Mouse (Mus musculus): ENCODE results near the gene Rnf8. TPM values are rescaled to one million over a fixed set of nuclear protein-coding genes. Genes with fewer than 3 reads are reported as not detected.

The Rnf8 gene
- polyA plus RNA-seq, 1 experiment from 2014 or later, result 80.2 TPM

DNA sequence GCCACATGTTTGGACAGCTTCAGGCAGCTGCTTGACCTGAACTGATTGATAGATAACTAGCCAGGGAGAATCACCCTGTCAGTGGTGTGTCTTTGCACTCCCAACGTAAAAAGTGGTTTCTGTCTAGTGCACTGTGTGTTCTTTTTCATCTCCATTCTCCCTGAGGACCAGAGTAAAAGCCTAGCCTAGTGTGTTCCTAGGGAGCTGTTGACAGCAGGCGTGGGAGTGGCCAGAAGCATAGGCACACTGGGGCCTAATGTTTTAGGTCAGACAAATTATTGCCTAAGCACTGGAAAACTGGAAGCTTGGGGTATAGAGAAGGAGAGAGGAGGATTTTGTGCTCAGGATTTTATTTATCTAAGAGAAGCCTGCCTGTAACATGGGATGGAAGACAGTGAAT lies 68.5 kb downstream of the Rnf8 start:
- Histone ChIP-seq H3K9ac (no peak overlapping the region), H3K9me3 (no peaks in the 10 kb centered on the region), H3K4me2 (no peak overlapping the region), H3K4me3 (no peak overlapping the region), H3K27ac (no peak overlapping the region), H3K36me3 (peaks cover 78% of the 10 kb centered on the region), H3K4me1 (peaks cover 16% of the 10 kb centered on the region; the same call in 1 of the 2 replicates), H3K27me3 (no peaks in the 10 kb centered on the region)
- no peak for ATAC-seq (ENCODE audit: borderline replicate concordance, extremely low read depth, low FRiP score, low TSS enrichment)
- 71% methylated on average over 2 of the region's 2 CpGs for WGBS

DNA sequence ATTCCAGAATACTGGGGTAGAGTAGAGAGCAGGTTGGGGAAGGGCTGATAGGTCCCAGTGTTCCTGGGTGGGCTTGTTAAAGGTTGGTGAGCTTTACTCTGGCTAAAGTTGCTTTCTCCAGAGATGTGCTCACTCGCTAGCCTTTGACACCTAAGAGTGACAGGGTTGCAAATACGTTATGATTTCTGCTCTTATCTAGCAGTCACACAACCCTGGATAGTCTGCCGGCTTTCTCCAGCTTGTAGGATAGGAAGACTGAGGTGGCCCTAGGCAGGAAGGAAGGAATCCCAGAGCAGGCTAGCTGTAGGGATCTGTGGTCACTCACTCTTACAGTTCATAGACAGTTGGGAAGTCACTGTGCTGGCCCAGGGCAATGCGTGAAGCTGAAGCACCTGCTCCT lies 69.7 kb downstream of the Rnf8 start:
- Histone ChIP-seq H3K27me3 (no peaks in the 10 kb centered on the region), H3K36me3 (peaks cover 85% of the 10 kb centered on the region), H3K4me2 (no peak overlapping the region), H3K4me1 (peaks cover 13% of the 10 kb centered on the region; the same call in 1 of the 2 replicates), H3K4me3 (no peak overlapping the region), H3K27ac (no peak overlapping the region), H3K9me3 (no peaks in the 10 kb centered on the region), H3K9ac (no peak overlapping the region)
- 82% methylated on average over 4 of the region's 4 CpGs for WGBS
- no peak for ATAC-seq (ENCODE audit: borderline replicate concordance, extremely low read depth, low FRiP score, low TSS enrichment)

DNA sequence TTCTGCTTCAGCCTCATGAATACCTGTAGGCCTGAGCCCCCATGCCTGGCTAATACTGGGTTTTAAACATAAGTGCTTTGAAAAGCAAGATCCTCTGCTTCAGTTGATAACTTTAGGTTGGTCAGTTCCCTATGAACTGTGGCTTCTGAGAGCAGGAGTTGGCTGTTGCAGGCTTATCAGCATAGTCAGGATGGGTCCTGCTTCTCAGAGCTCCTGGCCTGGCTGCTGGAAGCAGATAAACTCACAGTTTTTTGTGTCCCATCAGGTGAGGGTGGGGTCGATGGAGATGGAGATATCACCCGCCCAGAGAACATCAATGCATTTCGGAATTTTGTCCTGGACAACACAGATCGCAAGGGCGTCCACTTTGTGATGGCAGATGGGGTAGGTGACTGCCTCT lies 72.2 kb downstream of the Rnf8 start:
- Histone ChIP-seq H3K9ac (no peak overlapping the region), H3K27me3 (no peaks in the 10 kb centered on the region), H3K27ac (no peak overlapping the region), H3K36me3 (peaks cover 87% of the 10 kb centered on the region), H3K4me2 (no peak overlapping the region), H3K4me1 (no peaks in the 10 kb centered on the region), H3K9me3 (no peaks in the 10 kb centered on the region), H3K4me3 (no peak overlapping the region)
- 97% methylated on average over 5 of the region's 5 CpGs for WGBS
- no peak for ATAC-seq (ENCODE audit: borderline replicate concordance, extremely low read depth, low FRiP score, low TSS enrichment)

DNA sequence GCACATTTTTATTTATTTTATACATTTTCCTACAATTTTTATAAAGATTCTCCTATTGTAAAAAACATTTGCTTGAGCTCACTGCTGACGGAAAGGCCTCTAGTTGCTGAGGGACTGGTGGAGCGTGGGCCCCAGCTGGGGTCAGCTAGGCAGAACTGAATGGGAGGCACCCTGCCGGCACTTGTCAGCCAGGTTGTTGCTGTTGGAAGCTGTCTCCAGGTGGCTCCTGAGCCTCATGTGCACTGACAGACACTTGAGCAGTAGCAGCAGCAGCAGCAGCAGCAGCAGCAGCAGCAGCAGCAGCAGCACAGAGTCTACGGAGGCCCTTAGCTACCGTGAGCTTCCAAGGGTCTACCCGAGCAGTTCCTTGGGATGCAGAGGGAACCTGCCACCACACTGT lies 72.8 kb downstream of the Rnf8 start:
- no peak overlapping the region for H3K4me2 ChIP-seq
- WGBS, result 81% methylated on average over 6 of the region's 6 CpGs
- no peak overlapping the region for H3K9ac ChIP-seq
- no peak for ATAC-seq (ENCODE audit: borderline replicate concordance, extremely low read depth, low FRiP score, low TSS enrichment)
- H3K9me3 ChIP-seq, result no peaks in the 10 kb centered on the region
- H3K4me3 ChIP-seq, result no peak overlapping the region
- no peaks in the 10 kb centered on the region for H3K27me3 ChIP-seq
- H3K36me3 ChIP-seq, result peaks cover 84% of the 10 kb centered on the region
- no peak overlapping the region for H3K27ac ChIP-seq
- no peaks in the 10 kb centered on the region for H3K4me1 ChIP-seq

DNA sequence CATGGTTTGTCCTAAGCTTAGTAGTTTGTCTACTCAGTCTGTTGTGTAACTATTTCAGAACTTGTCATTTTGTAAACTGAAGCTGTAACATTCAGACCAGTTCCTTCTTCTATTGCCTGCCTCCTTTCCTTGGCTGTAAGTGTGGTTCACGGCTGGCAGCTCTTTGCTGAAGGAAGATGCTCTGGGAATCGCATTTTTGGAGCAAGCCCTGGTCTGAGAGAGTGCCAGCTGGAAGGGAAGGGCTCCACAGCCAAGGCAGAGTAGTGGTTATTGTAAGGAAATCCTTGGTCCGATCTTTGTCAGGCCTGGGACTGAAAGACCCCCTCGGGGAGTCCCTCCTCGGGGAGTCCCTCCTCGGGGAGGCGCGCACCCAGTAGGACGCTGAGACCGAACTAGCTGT lies 74.0 kb downstream of the Rnf8 start:
- no peak overlapping the region for H3K4me3 ChIP-seq
- H3K4me1 ChIP-seq, result no peaks in the 10 kb centered on the region
- H3K27me3 ChIP-seq, result no peaks in the 10 kb centered on the region
- no peaks in the 10 kb centered on the region for H3K9me3 ChIP-seq
- no peak overlapping the region for H3K9ac ChIP-seq
- no peak for ATAC-seq (ENCODE audit: borderline replicate concordance, extremely low read depth, low FRiP score, low TSS enrichment)
- H3K27ac ChIP-seq, result no peak overlapping the region
- 93% methylated on average over 10 of the region's 10 CpGs for WGBS
- peaks cover 77% of the 10 kb centered on the region for H3K36me3 ChIP-seq
- no peak overlapping the region for H3K4me2 ChIP-seq

DNA sequence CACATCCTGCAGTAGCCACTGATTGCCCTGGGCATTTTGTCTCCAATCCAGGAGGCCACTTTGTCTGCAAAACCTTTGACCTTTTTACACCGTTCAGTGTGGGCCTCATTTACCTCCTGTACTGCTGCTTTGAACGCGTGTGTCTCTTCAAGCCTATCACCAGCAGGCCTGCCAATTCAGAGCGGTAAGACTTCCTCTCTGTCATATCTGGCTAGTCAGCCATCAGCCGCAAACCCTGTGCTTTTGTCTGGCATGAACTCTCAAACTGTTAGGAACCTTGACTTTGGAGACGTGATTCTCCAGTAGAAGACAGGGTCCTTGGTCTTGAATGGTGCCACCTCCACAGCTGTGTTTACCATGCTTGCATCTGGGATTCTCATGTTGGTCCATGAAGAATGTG lies 75.7 kb downstream of the Rnf8 start:
- ATAC-seq (ENCODE audit: borderline replicate concordance, extremely low read depth, low FRiP score, low TSS enrichment), result no peak
- Histone ChIP-seq H3K9ac (no peak overlapping the region), H3K27me3 (no peaks in the 10 kb centered on the region), H3K4me2 (no peak overlapping the region), H3K9me3 (no peaks in the 10 kb centered on the region), H3K36me3 (peaks cover 76% of the 10 kb centered on the region), H3K27ac (no peak overlapping the region), H3K4me3 (no peak overlapping the region), H3K4me1 (no peaks in the 10 kb centered on the region)
- 76% methylated on average over 6 of the region's 6 CpGs for WGBS

DNA sequence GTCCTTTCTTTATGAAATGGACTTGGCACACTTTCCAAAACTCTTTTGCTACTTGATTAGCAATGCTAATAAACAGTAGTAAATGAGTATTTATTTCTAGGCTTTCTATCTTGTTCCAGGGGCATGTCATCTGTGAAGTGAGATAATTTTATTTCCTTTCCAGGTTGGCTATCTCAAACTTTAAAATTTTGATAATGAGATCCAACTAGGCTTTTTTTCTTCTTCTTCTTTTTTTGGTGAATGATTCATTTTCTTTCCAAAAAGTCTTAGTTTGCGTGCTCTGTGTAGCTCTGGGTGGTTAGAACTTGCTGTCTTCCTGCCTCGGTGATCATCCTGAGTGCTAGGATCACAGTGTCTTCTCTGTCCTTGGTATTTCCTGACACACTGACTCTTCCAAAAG lies 78.2 kb downstream of the Rnf8 start:
- H3K27ac ChIP-seq, result no peak overlapping the region
- H3K36me3 ChIP-seq, result peaks cover 72% of the 10 kb centered on the region
- H3K4me2 ChIP-seq, result no peak overlapping the region
- no peaks in the 10 kb centered on the region for H3K9me3 ChIP-seq
- no peak overlapping the region for H3K9ac ChIP-seq
- no peaks in the 10 kb centered on the region for H3K27me3 ChIP-seq
- H3K4me1 ChIP-seq, result no peaks in the 10 kb centered on the region
- H3K4me3 ChIP-seq, result no peak overlapping the region
- WGBS, result 82% methylated on average over 2 of the region's 2 CpGs
- ATAC-seq (ENCODE audit: borderline replicate concordance, extremely low read depth, low FRiP score, low TSS enrichment), result no peak

DNA sequence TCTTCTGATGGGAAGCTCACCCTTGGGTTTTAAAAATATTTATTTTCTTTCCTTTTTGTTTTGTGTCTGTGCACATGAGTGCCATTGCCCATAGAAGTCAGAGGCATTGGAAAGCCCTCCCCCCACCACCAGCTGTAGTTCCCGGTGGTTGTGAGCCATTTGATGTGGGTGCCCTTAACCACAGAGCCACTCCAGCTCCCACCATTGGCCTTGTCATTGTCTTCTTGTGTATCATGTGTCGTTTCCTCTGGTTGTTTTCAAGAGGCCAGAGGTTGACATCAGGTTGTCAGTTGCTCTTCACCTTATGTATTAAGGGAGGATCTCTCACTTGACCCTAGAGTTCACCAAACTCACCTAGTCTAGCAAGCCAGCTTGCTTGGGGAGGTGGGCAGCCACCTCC lies 79.0 kb downstream of the Rnf8 start:
- Histone ChIP-seq H3K4me1 (no peaks in the 10 kb centered on the region), H3K27me3 (no peaks in the 10 kb centered on the region), H3K4me2 (no peak overlapping the region), H3K9ac (no peak overlapping the region), H3K4me3 (no peak overlapping the region), H3K9me3 (no peaks in the 10 kb centered on the region), H3K27ac (no peak overlapping the region), H3K36me3 (peaks cover 73% of the 10 kb centered on the region)
- 73% methylated on average over 2 of the region's 2 CpGs for WGBS
- no peak for ATAC-seq (ENCODE audit: borderline replicate concordance, extremely low read depth, low FRiP score, low TSS enrichment)

DNA sequence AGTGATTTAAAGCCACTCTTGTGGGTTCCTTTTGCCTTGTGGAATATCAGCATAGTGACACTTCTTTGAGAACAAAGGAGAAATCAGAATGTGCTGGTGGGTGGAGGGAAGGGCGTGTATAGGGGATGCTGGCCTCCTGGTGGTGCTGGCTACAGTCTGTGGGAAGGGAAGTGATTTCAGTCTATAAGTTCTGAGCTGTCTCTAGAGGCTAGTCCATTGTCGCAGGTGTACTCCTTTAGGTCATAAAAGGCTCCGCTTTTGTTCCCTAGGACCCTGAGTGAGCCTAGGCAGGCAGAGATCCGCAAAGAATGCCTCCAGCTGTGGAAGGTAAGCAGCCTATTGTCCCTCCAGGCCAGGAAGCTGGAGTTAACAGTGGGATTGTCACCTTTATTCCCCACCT lies 79.9 kb downstream of the Rnf8 start:
- 86% methylated on average over 4 of the region's 4 CpGs for WGBS

More for the DNA sequence above, 79.9 kb downstream of the Rnf8 start:
- Histone ChIP-seq H3K4me1 (no peaks in the 10 kb centered on the region), H3K4me3 (no peak overlapping the region), H3K27ac (no peak overlapping the region), H3K9ac (no peak overlapping the region), H3K27me3 (no peaks in the 10 kb centered on the region), H3K36me3 (peaks cover 78% of the 10 kb centered on the region), H3K4me2 (no peak overlapping the region), H3K9me3 (no peaks in the 10 kb centered on the region)
- ATAC-seq (ENCODE audit: borderline replicate concordance, extremely low read depth, low FRiP score, low TSS enrichment), result no peak

Small RNA genes within 50 kb of the gene (microRNA-seq; reads per million reads assigned to microRNA genes)
- not detected for gene Mir7667

Other genes starting within 250 kb of the Rnf8 start
- 16.3 and 17.2 TPM in 2 replicates for gene Pim1, start 124.0 kb upstream of the Rnf8 start, polyA plus RNA-seq (2015; fragmentation: Nextera tagmentation; extraction: Ambion mirVana)
- gene Gm17657, start 65.2 kb upstream of the Rnf8 start, polyA plus RNA-seq (2015; fragmentation: Nextera tagmentation; extraction: Ambion mirVana), result not detected in 2 replicates
- gene Tbc1d22b, start 65.0 kb upstream of the Rnf8 start, polyA plus RNA-seq (2015; fragmentation: Nextera tagmentation; extraction: Ambion mirVana), result 14.8 and 15.6 TPM in 2 replicates
- 0.75 and 1.4 TPM in 2 replicates for gene Tmem217, start 62.4 kb upstream of the Rnf8 start, polyA plus RNA-seq (2015; fragmentation: Nextera tagmentation; extraction: Ambion mirVana)
- gene Gm28043, start 86 bp downstream of the Rnf8 start, polyA plus RNA-seq (2015; fragmentation: Nextera tagmentation; extraction: Ambion mirVana), result 1.9 and 2.8 TPM in 2 replicates
- gene Cmtr1, start 45.8 kb downstream of the Rnf8 start, polyA plus RNA-seq (2015; fragmentation: Nextera tagmentation; extraction: Ambion mirVana), result 119 and 122 TPM in 2 replicates
- 14.3 and 14.6 TPM in 2 replicates for gene Ccdc167, start 102.3 kb downstream of the Rnf8 start, polyA plus RNA-seq (2015; fragmentation: Nextera tagmentation; extraction: Ambion mirVana)

Measured in lung, embryonic 15.5 days (tissue).